Mouse (Mus musculus): ENCODE data around the gene Ccm2l. TPM values are rescaled to one million over a fixed set of nuclear protein-coding genes. Genes with fewer than 3 reads are reported as not detected.

Gene Ccm2l
- polyA plus RNA-seq, 1 experiment, result 12.2 TPM

GRCm38 (mm10) chr2:153051537-153051936 is 14.2 kb upstream of the Ccm2l start:
- DNase-seq (ENCODE audit: extremely low spot score in 1 of 2, low spot score in 1 of 2), result no peak

GRCm38 (mm10) chr2:153052700-153053351 is 12.9 kb upstream of the Ccm2l start:
- no peak for DNase-seq (ENCODE audit: extremely low spot score in 1 of 2, low spot score in 1 of 2)

- DNase-seq (ENCODE audit: extremely low spot score in 1 of 2, low spot score in 1 of 2), result no peak
These were observed 11.9 kb upstream of the Ccm2l start for GRCm38 (mm10) chr2:153053896-153054295.

GRCm38 (mm10) chr2:153055270-153055920 is 10.4 kb upstream of the Ccm2l start:
- no peak for DNase-seq (ENCODE audit: extremely low spot score in 1 of 2, low spot score in 1 of 2)

GRCm38 (mm10) chr2:153058365-153058764 is 7.4 kb upstream of the Ccm2l start:
- no peak for DNase-seq (ENCODE audit: extremely low spot score in 1 of 2, low spot score in 1 of 2)

GRCm38 (mm10) chr2:153060216-153060615 is 5.5 kb upstream of the Ccm2l start:
- no peak for DNase-seq (ENCODE audit: extremely low spot score in 1 of 2, low spot score in 1 of 2)

- DNase-seq (ENCODE audit: extremely low spot score in 1 of 2, low spot score in 1 of 2), result no peak
These were observed 2.4 kb upstream of the Ccm2l start for GRCm38 (mm10) chr2:153063394-153063793.

- no peak for DNase-seq (ENCODE audit: extremely low spot score in 1 of 2, low spot score in 1 of 2)
These were observed 1.4 kb upstream of the Ccm2l start for GRCm38 (mm10) chr2:153064190-153064970.

- DNase-seq (ENCODE audit: extremely low spot score in 1 of 2, low spot score in 1 of 2), result no peak
These were observed 1.2 kb downstream of the Ccm2l start for GRCm38 (mm10) chr2:153066991-153067390.

- DNase-seq (ENCODE audit: extremely low spot score in 1 of 2, low spot score in 1 of 2), result no peak
These were observed 5.2 kb downstream of the Ccm2l start for GRCm38 (mm10) chr2:153070762-153071490.

GRCm38 (mm10) chr2:153071491-153072184 is 5.9 kb downstream of the Ccm2l start:
- DNase-seq (ENCODE audit: extremely low spot score in 1 of 2, low spot score in 1 of 2), result peak in 1 of 2 experiments; percentile 72

GRCm38 (mm10) chr2:153074651-153075050 is 8.9 kb downstream of the Ccm2l start:
- no peak for DNase-seq (ENCODE audit: extremely low spot score in 1 of 2, low spot score in 1 of 2)

GRCm38 (mm10) chr2:153075961-153076360 is 10.2 kb downstream of the Ccm2l start:
- DNase-seq (ENCODE audit: extremely low spot score in 1 of 2, low spot score in 1 of 2), result no peak

GRCm38 (mm10) chr2:153080841-153081523 is 15.2 kb downstream of the Ccm2l start:
- DNase-seq (ENCODE audit: extremely low spot score in 1 of 2, low spot score in 1 of 2), result peak; percentile 41 to 95

- no peak for DNase-seq (ENCODE audit: extremely low spot score in 1 of 2, low spot score in 1 of 2)
These were observed 16.1 kb downstream of the Ccm2l start for GRCm38 (mm10) chr2:153081866-153082265.

- no peak for DNase-seq (ENCODE audit: extremely low spot score in 1 of 2, low spot score in 1 of 2)
These were observed 17.5 kb downstream of the Ccm2l start for GRCm38 (mm10) chr2:153083275-153083674.

GRCm38 (mm10) chr2:153083824-153084223 is 18.1 kb downstream of the Ccm2l start:
- DNase-seq (ENCODE audit: extremely low spot score in 1 of 2, low spot score in 1 of 2), result no peak

- DNase-seq (ENCODE audit: extremely low spot score in 1 of 2, low spot score in 1 of 2), result no peak
These were observed 18.7 kb downstream of the Ccm2l start for GRCm38 (mm10) chr2:153084261-153084976.

GRCm38 (mm10) chr2:153085556-153085955 is 19.8 kb downstream of the Ccm2l start:
- no peak for DNase-seq (ENCODE audit: extremely low spot score in 1 of 2, low spot score in 1 of 2)
